Mouse (Mus musculus): Measurements from ENCODE around the gene Rftn1.

The Rftn1 gene

GRCm38 (mm10) chr17:50170935-50171545 lies 19.4 kb downstream of the Rftn1 start:
- DNase-seq (ENCODE audit: low read depth) = no peak

- DNase-seq (ENCODE audit: low read depth) = peak; percentile 41
Observed at GRCm38 (mm10) chr17:50169946-50170427, 20.5 kb downstream of the Rftn1 start.

- no peak for DNase-seq (ENCODE audit: low read depth)
Observed at GRCm38 (mm10) chr17:50160904-50161805, 29.3 kb downstream of the Rftn1 start.

- DNase-seq (ENCODE audit: low read depth) = no peak
Observed at GRCm38 (mm10) chr17:50160357-50160756, 30.1 kb downstream of the Rftn1 start.

GRCm38 (mm10) chr17:50159816-50160215 lies 30.7 kb downstream of the Rftn1 start:
- DNase-seq (ENCODE audit: low read depth) = no peak

GRCm38 (mm10) chr17:50158565-50158964 lies 31.9 kb downstream of the Rftn1 start:
- peak; percentile 80 for DNase-seq (ENCODE audit: low read depth)

- peak; percentile 29 for DNase-seq (ENCODE audit: low read depth)
Observed at GRCm38 (mm10) chr17:50157190-50158150, 33.0 kb downstream of the Rftn1 start.

- DNase-seq (ENCODE audit: low read depth) = no peak
Observed at GRCm38 (mm10) chr17:50152085-50152484, 38.4 kb downstream of the Rftn1 start.

GRCm38 (mm10) chr17:50151208-50151723 lies 39.2 kb downstream of the Rftn1 start:
- no peak for DNase-seq (ENCODE audit: low read depth)

- no peak for DNase-seq (ENCODE audit: low read depth)
Observed at GRCm38 (mm10) chr17:50150416-50151207, 39.9 kb downstream of the Rftn1 start.

- DNase-seq (ENCODE audit: low read depth) = peak; percentile 59
Observed at GRCm38 (mm10) chr17:50149690-50150210, 40.7 kb downstream of the Rftn1 start.

- peak; percentile 68 for DNase-seq (ENCODE audit: low read depth)
Observed at GRCm38 (mm10) chr17:50147831-50148587, 42.5 kb downstream of the Rftn1 start.

- no peak for DNase-seq (ENCODE audit: low read depth)
Observed at GRCm38 (mm10) chr17:50143354-50143753, 47.1 kb downstream of the Rftn1 start.

GRCm38 (mm10) chr17:50142553-50142952 lies 47.9 kb downstream of the Rftn1 start:
- peak; percentile 17 for DNase-seq (ENCODE audit: low read depth)

GRCm38 (mm10) chr17:50142151-50142550 lies 48.3 kb downstream of the Rftn1 start:
- peak; percentile 42 for DNase-seq (ENCODE audit: low read depth)

GRCm38 (mm10) chr17:50136060-50136459 lies 54.4 kb downstream of the Rftn1 start:
- peak; percentile 82 for DNase-seq (ENCODE audit: low read depth)

GRCm38 (mm10) chr17:50135466-50135865 lies 55.0 kb downstream of the Rftn1 start:
- no peak for DNase-seq (ENCODE audit: low read depth)

- DNase-seq (ENCODE audit: low read depth) = no peak
Observed at GRCm38 (mm10) chr17:50131698-50132097, 58.8 kb downstream of the Rftn1 start.

- no peak for DNase-seq (ENCODE audit: low read depth)
Observed at GRCm38 (mm10) chr17:50130421-50130820, 60.1 kb downstream of the Rftn1 start.

- no peak for DNase-seq (ENCODE audit: low read depth)
Observed at GRCm38 (mm10) chr17:50128392-50128791, 62.1 kb downstream of the Rftn1 start.
